Mouse (Mus musculus) CH12.LX (cell line): ENCODE measurements around the gene Cfap161. TPM values are rescaled to one million over a fixed set of nuclear protein-coding genes. Genes with fewer than 3 reads are reported as not detected.
A peak's percentile ranks its signal among the peaks of the same experiment; 100 is the strongest.

Experiments used
- DNase-seq: peaks from one replicate; pipeline ENCODE4 v3.0.0-alpha.2; 2013; ENCODE audit errors: extremely low read depth
- H3K27ac ChIP-seq: 2 replicates; pipeline ENCODE4 v1.5.1; 2012; ENCODE audit warnings: low read depth, mild to moderate bottlenecking, control low read depth, moderate library complexity; ENCODE audit not compliant: insufficient read depth
- H3K27me3 ChIP-seq: replicated peaks from 2 replicates; pipeline ENCODE3; 2012; ENCODE audit warnings: inconsistent platforms
- H3K36me3 ChIP-seq, 2 experiments: replicated peaks in 1 of 2; 2 replicates each; pipeline versions ENCODE3 to v1.6.1; 2012; ENCODE audit warnings: inconsistent platforms in 1 of 2, low read length in 1 of 2, mild to moderate bottlenecking in 1 of 2, mixed read lengths in 1 of 2, moderate library complexity in 1 of 2; ENCODE audit not compliant: control insufficient read depth in 1 of 2, insufficient read depth in 1 of 2
- H3K4me1 ChIP-seq, 2 experiments: 2 replicates each; pipeline ENCODE4 v1.6.1; 2012; ENCODE audit warnings: inconsistent platforms in 1 of 2, moderate library complexity in 1 of 2; ENCODE audit not compliant: insufficient read depth in 2 of 2, control insufficient read depth in 1 of 2
- H3K4me2 ChIP-seq: 2 replicates; pipeline ENCODE4 v1.6.1; 2012; ENCODE audit warnings: low read depth, mild to moderate bottlenecking, control low read depth; ENCODE audit not compliant: poor library complexity, insufficient read depth, severe bottlenecking
- H3K4me3 ChIP-seq, 3 experiments: fragments of 150-350 bp in 1 of 3; sonication (generic) in 1 of 3; replicated peaks in 1 of 3; 2 replicates each; pipeline versions ENCODE3 to v1.5.1; 2011 to 2012; ENCODE audit warnings: low read depth in 2 of 3, low read length in 2 of 3, mild to moderate bottlenecking in 2 of 3, moderate library complexity in 2 of 3, control low read depth in 1 of 3, improper control_type of control experiment in 1 of 3, inconsistent platforms in 1 of 3, mixed read lengths in 1 of 3; ENCODE audit not compliant: poor library complexity in 1 of 3
- H3K79me2 ChIP-seq: replicated peaks from 2 replicates; pipeline ENCODE4 v1.6.1; 2012; ENCODE audit warnings: mild to moderate bottlenecking, moderate library complexity; ENCODE audit not compliant: control insufficient read depth, poor library complexity, insufficient read depth, severe bottlenecking; ENCODE audit errors: extremely low read depth
- H3K9ac ChIP-seq: 2 replicates; pipeline ENCODE4 v1.6.1; 2012; ENCODE audit warnings: low read depth, mild to moderate bottlenecking, control low read depth, moderate library complexity; ENCODE audit not compliant: insufficient read depth
- H3K9me3 ChIP-seq: replicated peaks from 2 replicates; pipeline ENCODE3; 2012; ENCODE audit warnings: low read length, inconsistent platforms, mixed read lengths
- CHD1 ChIP-seq: IDR thresholded peaks from 2 replicates; pipeline ENCODE4 v1.6.1; 2012; ENCODE audit warnings: low read depth, low read length, improper control_type of control experiment, inconsistent platforms
- CHD2 ChIP-seq: IDR thresholded peaks from 2 replicates; pipeline ENCODE4 v1.6.1; 2011; ENCODE audit warnings: low read length, improper control_type of control experiment
- CTCF ChIP-seq, 2 experiments: IDR thresholded peaks in 1 of 2; conservative IDR thresholded peaks in 1 of 2; 2 replicates each; pipeline ENCODE4 v1.5.1; 2011 to 2012; ENCODE audit warnings: low read depth in 2 of 2, low read length in 2 of 2, improper control_type of control experiment in 1 of 2, inconsistent platforms in 1 of 2, mild to moderate bottlenecking in 1 of 2, moderate library complexity in 1 of 2
- ELF1 ChIP-seq: IDR thresholded peaks from 2 replicates; pipeline ENCODE4 v1.6.1; 2014; ENCODE audit warnings: low read depth, mild to moderate bottlenecking, inconsistent platforms, low read length, improper control_type of control experiment
- EP300 ChIP-seq: IDR thresholded peaks from 2 replicates; pipeline ENCODE4 v1.6.1; 2011; ENCODE audit warnings: low read length, improper control_type of control experiment
- GABPA ChIP-seq: IDR thresholded peaks from 2 replicates; pipeline ENCODE4 v1.6.1; 2012; ENCODE audit warnings: low read depth, low read length, improper control_type of control experiment, inconsistent platforms; ENCODE audit not compliant: insufficient replicate concordance
- JUN ChIP-seq: IDR thresholded peaks from 2 replicates; pipeline ENCODE4 v1.6.1; 2011; ENCODE audit warnings: low read depth, mild to moderate bottlenecking, low read length, improper control_type of control experiment, moderate library complexity; ENCODE audit not compliant: insufficient read depth
- JUND ChIP-seq: conservative IDR thresholded peaks from 2 replicates; pipeline ENCODE4 v1.6.1; 2011; ENCODE audit warnings: low read depth, low read length, improper control_type of control experiment
- KAT2A ChIP-seq: IDR thresholded peaks from 2 replicates; pipeline ENCODE4 v1.6.1; 2012; ENCODE audit warnings: low read length, improper control_type of control experiment, inconsistent platforms; ENCODE audit not compliant: insufficient replicate concordance
- MAFK ChIP-seq: IDR thresholded peaks from 2 replicates; pipeline ENCODE4 v1.6.1; 2011; ENCODE audit warnings: low read length, improper control_type of control experiment; ENCODE audit not compliant: insufficient replicate concordance
- MAX ChIP-seq: IDR thresholded peaks from 2 replicates; pipeline ENCODE4 v1.6.1; 2011; ENCODE audit warnings: low read length, improper control_type of control experiment
- MEF2A ChIP-seq: IDR thresholded peaks from 2 replicates; pipeline ENCODE4 v1.6.1; 2014; ENCODE audit warnings: low read depth, mild to moderate bottlenecking, inconsistent platforms, low read length, improper control_type of control experiment, borderline replicate concordance
- MXI1 ChIP-seq: IDR thresholded peaks from 2 replicates; pipeline ENCODE4 v1.6.1; 2011; ENCODE audit warnings: mild to moderate bottlenecking, low read depth, low read length, improper control_type of control experiment
- NRF1 ChIP-seq: IDR thresholded peaks from 2 replicates; pipeline ENCODE4 v1.6.1; 2014; ENCODE audit warnings: low read depth, mild to moderate bottlenecking, inconsistent platforms, low read length, improper control_type of control experiment, moderate library complexity
- PAX5 ChIP-seq: IDR thresholded peaks from 2 replicates; pipeline ENCODE4 v1.6.1; 2012; ENCODE audit warnings: low read length, inconsistent platforms, mixed read lengths
- RAD21 ChIP-seq: IDR thresholded peaks from 2 replicates; pipeline ENCODE4 v1.6.1; 2011; ENCODE audit warnings: low read depth, mild to moderate bottlenecking, low read length, improper control_type of control experiment, moderate library complexity
- SIN3A ChIP-seq: IDR thresholded peaks from 2 replicates; pipeline ENCODE4 v1.6.1; 2012; ENCODE audit warnings: low read length, improper control_type of control experiment, inconsistent platforms
- SMC3 ChIP-seq: IDR thresholded peaks from 2 replicates; pipeline ENCODE4 v1.6.1; 2011; ENCODE audit warnings: low read depth, low read length, improper control_type of control experiment
- UBTF ChIP-seq: IDR thresholded peaks from 2 replicates; pipeline ENCODE4 v1.6.1; 2012; ENCODE audit warnings: low read depth, mild to moderate bottlenecking, inconsistent platforms, low read length, improper control_type of control experiment, moderate library complexity
- USF2 ChIP-seq: conservative IDR thresholded peaks from 2 replicates; pipeline ENCODE4 v1.6.1; 2011; ENCODE audit warnings: low read depth, low read length, improper control_type of control experiment
- ZC3H11A ChIP-seq: IDR thresholded peaks from 2 replicates; pipeline ENCODE4 v1.6.1; 2012; ENCODE audit warnings: low read depth, mild to moderate bottlenecking, inconsistent platforms, low read length, improper control_type of control experiment
- ZKSCAN1 ChIP-seq: IDR thresholded peaks from 2 replicates; pipeline ENCODE4 v1.6.1; 2012; ENCODE audit warnings: low read depth, inconsistent platforms, low read length, improper control_type of control experiment, borderline replicate concordance
- ZNF384 ChIP-seq: IDR thresholded peaks from 2 replicates; pipeline ENCODE4 v1.6.1; 2012; ENCODE audit warnings: low read depth, low read length, improper control_type of control experiment, inconsistent platforms
- dilution Hi-C: fragments of 300-500 bp; cut with MboI; formaldehyde crosslinking; loops from 2 replicates; pipeline ENCODE4 v1.14.3; 2020; ENCODE audit warnings: low sequenced_read_pairs; ENCODE audit not compliant: extremely low pct_unique_long_range_greater_than_20kb, extremely low pct_ligation_motif_present
- in situ Hi-C: fragments of 300-500 bp; cut with MboI; formaldehyde crosslinking; loops from 3 replicates; pipeline ENCODE4 v1.14.3; 2019; ENCODE audit warnings: low sequenced_read_pairs, low pct_ligation_motif_present, low pct_unique_long_range_greater_than_20kb, mixed read lengths
- polyA plus RNA-seq: library from polyadenylated mRNA; unstranded; fragments of >175 nt; gene quantifications from 2 replicates; pipeline ENCODE4 v1.2.1, GENCODE M21; 2012; ENCODE audit warnings: low read depth; ENCODE audit not compliant: insufficient read length
- total RNA-seq, 2 experiments: library from RNA; depleted of rRNA; stranded (reverse); fragments of 300-350 nt in 1 of 2; fragments of >200 nt in 1 of 2; gene quantifications; 2 replicates each; pipeline ENCODE4 v1.2.3; 2012 to 2014

Gene Cfap161
- total and polyA plus RNA-seq, 3 experiments: 0.08 to 0.42 (median 0.17) TPM

DNA sequence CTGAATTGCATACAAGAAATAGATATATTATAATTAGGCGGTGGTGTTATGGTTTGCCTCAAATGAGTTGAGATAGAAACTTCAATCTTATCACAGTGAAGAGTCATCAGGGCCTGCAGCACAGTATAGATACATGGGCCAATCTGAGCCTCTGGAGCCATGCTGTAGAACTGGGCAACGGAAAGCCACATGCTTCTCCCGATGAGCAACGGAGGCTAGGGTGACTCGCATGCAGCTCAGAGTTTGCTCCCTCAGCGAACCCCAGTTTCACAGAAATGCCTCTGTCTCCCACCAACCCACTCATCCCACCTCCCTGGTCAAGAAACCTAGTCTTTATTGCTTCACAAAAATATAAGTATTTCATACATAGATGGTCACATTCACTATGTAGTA lies 6.8 kb upstream of the Cfap161 start:
- no peaks in the 10 kb centered on the region for H3K27me3 ChIP-seq
- H3K4me2 ChIP-seq: no peak overlapping the region
- H3K9ac ChIP-seq: no peak overlapping the region
- no peak for DNase-seq
- in situ Hi-C loops (no loop called here), dilution Hi-C loops (no loop called here)
- no peak overlapping the region for H3K4me3 ChIP-seq
- peaks cover 7 to 28% of the 10 kb centered on the region in 2 experiments; a peak in 3 of 4 replicates for H3K4me1 ChIP-seq
- H3K27ac ChIP-seq: no peak overlapping the region
- no peaks in the 10 kb centered on the region for H3K79me2 ChIP-seq
- H3K9me3 ChIP-seq: no peaks in the 10 kb centered on the region
- H3K36me3 ChIP-seq: no peaks in the 10 kb centered on the region
- no peak for TF ChIP-seq RAD21
- TF ChIP-seq ELF1: no peak
- no peak for TF ChIP-seq MEF2A
- TF ChIP-seq PAX5: no peak
- TF ChIP-seq JUND: no peak
- TF ChIP-seq SIN3A: no peak
- no peak for TF ChIP-seq CHD1
- TF ChIP-seq MAFK: no peak
- TF ChIP-seq UBTF: no peak
- no peak for TF ChIP-seq CHD2
- no peak for TF ChIP-seq MXI1
- TF ChIP-seq EP300: no peak
- TF ChIP-seq MAX: no peak
- no peak for TF ChIP-seq SMC3
- no peak for TF ChIP-seq JUN
- TF ChIP-seq NRF1: no peak
- no peak for TF ChIP-seq USF2
- no peak for TF ChIP-seq KAT2A

DNA sequence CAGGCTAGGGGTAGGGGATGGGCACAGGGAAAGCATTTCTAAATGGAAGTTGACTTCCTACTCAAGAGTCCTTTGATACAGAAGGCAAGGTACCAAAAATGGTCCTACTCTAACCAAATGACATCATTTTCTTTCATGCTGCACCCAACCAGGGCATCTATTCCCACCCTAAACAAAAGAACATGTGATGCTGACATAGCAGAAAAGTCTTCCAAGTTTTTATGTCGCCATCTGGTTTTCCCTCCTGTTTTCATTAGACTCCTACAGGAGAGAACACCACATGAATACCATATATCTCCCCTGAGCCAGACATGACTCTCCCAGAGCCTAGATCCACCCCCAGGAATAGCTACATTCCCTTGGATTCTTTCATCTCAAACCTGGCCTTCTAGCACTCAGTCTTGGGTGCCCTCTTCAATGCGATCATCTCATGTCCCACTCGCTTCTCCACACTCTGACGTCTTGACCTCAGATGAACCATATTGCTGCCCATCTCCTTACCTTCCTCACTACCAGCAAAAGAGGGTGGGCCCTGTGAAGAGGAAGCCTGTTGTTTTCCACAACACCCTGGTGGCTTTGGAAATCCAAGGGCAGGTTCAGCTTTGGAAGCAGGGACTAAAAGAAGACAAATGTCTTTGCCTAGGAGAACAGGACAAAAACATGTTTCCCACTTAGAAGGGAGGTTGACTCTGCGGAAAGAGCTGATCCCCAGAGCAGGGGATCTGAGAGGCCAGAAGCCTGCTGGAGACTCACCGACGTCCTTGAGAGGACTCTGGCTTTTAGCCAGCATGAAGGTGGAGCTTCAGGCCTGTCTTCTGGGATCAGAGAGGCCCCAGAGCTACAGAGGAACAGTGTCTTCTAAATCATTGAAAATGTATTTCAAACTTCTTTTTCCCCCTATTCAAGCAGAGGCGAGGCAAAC lies 6.1 kb upstream of the Cfap161 start:
- dilution Hi-C loops: no loop called here
- TF ChIP-seq ZC3H11A (no peak), ZKSCAN1 (no peak), MXI1 (no peak), GABPA (no peak), CTCF (conservative IDR thresholded peaks at IDR 0.05 in 1 of 2, IDR thresholded peaks at IDR 0.05 in 1 of 2; ENCODE audit: low read depth in 2 of 2, low read length in 2 of 2) (no peak), ZNF384 (no peak), MAFK (0 out of 2 replicates have a peak, but pooled peaks have one; percentile 20)

More for the DNA sequence above, 6.1 kb upstream of the Cfap161 start:
- Histone ChIP-seq H3K27ac (no peak overlapping the region), H3K36me3 (no peaks in the 10 kb centered on the region), H3K4me2 (no peak overlapping the region), H3K27me3 (no peaks in the 10 kb centered on the region), H3K79me2 (no peaks in the 10 kb centered on the region), H3K4me3 (no peak overlapping the region), H3K4me1 (peaks cover 7 to 28% of the 10 kb centered on the region in 2 experiments; a peak in 3 of 4 replicates), H3K9ac (no peak overlapping the region), H3K9me3 (no peaks in the 10 kb centered on the region)
- DNase-seq: no peak
- in situ Hi-C loops: no loop called here
